Mouse (Mus musculus) gastrocnemius, postnatal 10 days (tissue): ENCODE measurements at regions not wholly inside any gene's neighbourhood (a gene's known extent, or its start where the extent isn't known, plus 50 kb on each side); places are given as distances from the start of the nearest gene placed in this dataset.

Source experiments
- DNase-seq: peaks from one replicate; pipeline ENCODE4 v3.0.0; 2021; ENCODE audit warnings: mixed read lengths

DNA sequence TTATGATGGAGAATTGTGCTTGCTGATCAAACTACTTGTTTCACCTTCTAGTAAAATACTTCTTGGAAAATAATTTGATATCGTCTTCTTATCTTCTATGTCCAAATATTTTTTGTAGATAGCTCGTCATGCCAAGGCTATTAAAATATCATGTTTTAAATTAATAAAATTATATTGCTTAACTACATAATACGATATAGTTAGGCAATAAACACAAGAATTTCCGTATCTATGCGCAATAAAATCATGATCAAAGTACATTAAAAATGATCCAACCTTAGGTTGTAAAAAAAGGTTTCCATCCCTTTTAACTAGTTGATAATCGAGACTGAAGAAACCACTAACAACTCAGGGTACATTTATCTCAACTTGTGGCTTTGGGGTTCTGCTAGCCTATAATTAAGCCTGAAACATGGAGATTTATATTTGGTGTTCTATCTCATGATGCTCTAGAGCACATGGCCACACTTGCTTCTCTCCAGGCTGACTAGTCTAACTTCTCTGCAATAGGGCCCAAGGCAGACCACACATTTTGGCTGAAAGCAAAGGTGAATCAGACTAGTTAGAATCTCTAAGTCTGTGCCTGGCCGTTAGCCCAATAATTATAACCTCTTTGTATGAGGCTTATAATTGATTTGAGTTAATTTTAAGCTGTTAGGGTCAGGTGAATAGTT lies 314.5 kb downstream of the Plod2 start:
- no peak for DNase-seq

DNA sequence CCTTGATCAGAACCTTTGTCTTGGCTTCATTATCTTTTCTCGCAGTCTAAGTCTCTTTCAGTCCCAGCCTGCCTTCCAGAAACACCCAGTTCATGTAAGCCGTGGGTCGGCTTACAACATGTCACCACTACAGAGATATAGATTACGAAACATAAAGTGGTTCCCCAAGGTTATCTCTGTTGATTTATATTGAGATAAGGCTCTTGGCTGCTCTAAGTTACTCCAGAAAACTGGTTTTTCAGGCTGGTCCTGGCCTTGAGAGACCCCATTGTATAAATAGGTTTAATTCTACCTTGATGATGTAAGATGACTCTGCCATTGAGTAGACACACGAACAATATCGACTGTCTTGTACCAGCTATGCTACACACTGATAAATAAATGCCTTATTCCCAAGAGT lies 323.8 kb downstream of the Plod2 start:
- no peak for DNase-seq

- peak; percentile 52 for DNase-seq
Measured at GRCm38 (mm10) chr9:92878589-92878988, 336.6 kb downstream of the Plod2 start.

DNA sequence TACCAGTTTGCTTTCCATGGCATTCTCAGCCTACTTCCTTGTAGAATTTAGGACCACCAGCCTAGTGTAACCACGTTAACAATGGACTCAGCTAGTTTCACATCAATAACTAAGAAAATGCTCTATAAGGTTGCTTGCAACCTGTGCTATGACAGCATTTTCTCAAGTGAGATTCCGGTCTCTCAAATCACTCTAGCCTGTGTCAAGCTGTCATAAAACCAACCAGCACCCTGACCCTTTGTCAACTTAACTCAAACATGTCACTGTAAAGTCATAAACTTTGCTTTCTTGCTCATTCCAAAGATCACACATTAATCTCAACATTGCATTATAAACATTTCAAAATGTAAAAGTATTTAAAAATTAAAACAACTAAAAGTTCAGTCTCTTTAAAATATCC lies 337.8 kb downstream of the Plod2 start:
- no peak for DNase-seq

DNA sequence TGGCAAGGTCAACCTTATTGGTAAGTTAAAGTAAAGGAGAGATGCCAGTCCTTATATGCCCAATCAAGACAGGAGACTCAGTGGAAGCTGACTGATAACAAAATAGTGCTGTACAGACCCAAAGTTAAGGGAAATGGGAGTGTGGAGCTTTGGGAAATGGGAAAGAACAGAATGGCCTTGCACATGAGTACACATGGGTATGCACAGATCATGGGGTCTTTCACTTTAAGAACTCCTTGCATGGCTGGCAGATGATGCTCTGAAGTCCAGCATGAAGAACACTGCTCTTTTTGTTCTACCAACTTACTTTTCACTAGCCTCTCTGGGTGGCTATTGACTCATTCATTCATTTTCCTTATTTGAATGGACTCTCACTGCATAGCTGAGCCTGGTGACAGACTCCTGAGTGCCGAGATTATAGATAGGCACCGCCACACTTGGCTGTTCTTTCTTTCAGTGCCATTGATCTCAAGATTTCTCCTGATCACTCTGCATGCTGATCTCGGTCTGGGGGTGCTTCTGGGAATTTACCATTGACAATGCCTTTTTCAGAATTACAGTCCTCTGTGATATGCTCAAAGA lies 340.3 kb downstream of the Plod2 start:
- no peak for DNase-seq

GRCm38 (mm10) chr9:92890063-92890462 lies 348.0 kb downstream of the Plod2 start:
- DNase-seq: no peak

GRCm38 (mm10) chr9:92899733-92900132 lies 357.7 kb downstream of the Plod2 start:
- no peak for DNase-seq

DNA sequence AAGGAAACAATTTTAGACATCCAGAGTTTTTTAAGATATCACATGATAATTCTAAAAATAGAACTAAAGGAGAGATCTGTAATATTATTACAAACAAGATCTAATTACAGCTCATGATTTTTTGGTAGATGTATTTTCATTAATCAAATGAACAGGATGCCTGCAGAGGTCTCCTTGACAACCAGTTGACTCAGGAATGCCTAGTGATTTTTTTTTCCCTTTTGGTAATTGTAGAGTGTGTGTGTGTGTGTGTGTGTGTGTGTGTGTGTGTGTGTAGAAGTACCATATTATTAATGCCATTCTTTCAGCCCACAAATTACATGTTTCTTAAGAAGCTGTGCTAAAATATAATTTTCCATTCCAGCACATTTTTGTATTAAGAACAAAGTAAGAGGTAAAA lies 365.1 kb downstream of the Plod2 start:
- DNase-seq: no peak

GRCm38 (mm10) chr9:92919396-92919795 lies 377.4 kb downstream of the Plod2 start:
- no peak for DNase-seq

GRCm38 (mm10) chr9:92930231-92930966 lies 388.4 kb downstream of the Plod2 start:
- no peak for DNase-seq

- no peak for DNase-seq
Measured at GRCm38 (mm10) chr9:92937802-92938201, 395.8 kb downstream of the Plod2 start.

DNA sequence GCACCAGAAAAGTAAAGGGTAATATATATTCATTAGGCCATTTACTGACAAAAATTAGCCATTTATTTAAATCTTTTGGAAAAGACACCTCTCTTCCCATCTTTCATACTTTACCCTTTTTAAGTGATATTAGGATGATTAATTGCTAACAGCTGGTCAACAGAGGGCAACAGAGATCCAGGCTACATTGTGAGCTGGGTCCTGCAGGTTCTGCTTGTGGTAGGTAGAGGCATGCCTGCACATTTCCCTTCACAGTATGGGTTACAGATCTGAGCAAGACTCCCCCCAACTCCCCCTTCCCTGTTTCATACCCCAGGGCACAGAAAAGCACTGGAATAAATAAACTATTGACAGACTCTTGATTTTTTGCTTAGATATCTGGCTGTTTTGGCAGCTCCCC lies 408.1 kb downstream of the Plod2 start:
- DNase-seq: no peak

DNA sequence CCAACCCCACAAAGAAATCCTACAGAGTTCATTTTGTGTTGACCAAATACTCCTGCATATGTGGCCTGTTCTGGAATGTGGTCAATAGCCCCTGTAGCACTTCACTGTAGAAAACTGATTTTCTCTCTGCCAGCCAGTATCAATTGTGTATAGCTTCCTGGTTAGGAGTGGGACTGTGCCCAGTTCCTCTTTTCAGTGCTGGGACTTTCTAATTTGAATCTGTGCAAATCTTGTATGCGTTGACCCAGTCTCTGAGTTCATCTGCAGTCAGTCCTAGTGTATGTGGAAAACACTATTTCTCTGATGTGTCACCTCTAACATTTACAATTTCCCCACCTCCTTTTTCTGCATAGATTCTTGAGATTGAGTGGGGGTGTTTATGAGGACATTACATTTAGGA lies 421.3 kb downstream of the Plod2 start:
- no peak for DNase-seq

DNA sequence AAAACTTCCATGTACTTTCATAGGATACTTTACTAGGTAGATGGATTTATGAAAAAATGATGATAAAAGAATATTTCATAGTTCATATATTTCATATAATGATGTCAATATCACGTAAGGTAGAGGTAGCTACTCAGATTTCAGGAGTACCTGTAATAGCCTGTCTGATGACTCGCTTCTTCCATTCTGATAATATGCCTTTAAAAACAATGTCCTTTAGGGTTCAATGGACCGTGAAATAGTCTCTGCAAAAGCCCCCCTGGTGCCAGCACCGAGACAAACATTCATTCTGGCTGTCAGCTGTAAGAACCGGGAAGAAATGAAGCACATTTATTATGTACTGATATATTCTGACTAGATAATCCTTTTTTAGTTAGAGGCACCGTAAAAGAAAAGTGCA lies 449.7 kb downstream of the Plod2 start:
- no peak for DNase-seq

DNA sequence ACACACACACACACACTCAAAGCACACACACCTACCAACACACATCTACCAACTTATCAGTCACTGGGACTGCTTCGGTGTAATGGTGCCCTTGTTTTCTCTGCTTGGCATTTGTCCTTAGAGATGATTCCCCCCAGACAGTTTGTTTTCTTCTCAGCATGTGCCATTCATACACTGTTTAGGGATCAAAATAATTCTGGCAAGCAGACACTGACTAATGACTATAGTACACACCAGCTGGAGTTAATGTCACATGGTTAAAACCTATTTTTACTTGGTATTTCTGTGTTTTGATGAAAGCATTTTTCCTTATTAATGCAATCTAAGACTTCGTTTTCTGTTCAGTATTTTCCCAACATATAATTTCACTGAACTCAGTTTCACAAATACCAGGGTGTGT lies 454.1 kb downstream of the Plod2 start:
- no peak for DNase-seq

DNA sequence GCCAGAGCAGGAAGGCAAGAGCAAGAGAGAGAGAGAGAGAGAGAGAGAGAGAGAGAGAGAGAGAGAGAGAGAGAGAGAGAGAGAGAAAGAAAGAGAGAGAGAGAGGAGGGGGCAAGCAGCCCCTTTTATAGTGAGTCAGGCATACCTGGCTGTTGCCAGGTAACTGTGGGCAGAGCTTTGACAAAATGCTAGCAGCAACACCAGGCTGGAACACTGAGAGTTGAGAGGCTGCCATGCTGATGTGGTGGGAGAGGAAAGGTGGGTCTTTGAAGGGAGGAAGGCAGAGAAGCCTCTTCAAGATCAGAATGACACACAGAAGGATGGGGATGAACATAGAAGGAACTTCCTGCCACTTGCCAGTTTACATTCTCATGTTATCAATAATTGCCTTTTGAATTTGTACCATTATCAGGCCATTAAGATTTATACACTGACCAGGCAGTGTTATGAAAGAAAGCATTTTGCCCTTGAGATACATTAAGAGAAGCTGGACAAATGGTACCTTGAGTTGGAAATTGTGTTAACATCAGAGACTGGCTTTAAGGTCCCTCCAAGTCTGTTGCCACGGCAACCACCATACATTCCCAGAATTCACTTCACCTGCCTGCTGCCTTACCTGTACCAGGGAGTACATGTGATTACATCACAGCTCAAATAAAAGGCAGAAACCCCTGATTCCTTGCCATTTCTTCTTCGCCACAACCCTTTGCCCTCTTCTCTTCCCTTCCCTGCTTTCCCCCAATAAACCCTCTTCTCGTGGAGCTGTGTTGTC lies 463.3 kb downstream of the Plod2 start:
- no peak for DNase-seq

DNA sequence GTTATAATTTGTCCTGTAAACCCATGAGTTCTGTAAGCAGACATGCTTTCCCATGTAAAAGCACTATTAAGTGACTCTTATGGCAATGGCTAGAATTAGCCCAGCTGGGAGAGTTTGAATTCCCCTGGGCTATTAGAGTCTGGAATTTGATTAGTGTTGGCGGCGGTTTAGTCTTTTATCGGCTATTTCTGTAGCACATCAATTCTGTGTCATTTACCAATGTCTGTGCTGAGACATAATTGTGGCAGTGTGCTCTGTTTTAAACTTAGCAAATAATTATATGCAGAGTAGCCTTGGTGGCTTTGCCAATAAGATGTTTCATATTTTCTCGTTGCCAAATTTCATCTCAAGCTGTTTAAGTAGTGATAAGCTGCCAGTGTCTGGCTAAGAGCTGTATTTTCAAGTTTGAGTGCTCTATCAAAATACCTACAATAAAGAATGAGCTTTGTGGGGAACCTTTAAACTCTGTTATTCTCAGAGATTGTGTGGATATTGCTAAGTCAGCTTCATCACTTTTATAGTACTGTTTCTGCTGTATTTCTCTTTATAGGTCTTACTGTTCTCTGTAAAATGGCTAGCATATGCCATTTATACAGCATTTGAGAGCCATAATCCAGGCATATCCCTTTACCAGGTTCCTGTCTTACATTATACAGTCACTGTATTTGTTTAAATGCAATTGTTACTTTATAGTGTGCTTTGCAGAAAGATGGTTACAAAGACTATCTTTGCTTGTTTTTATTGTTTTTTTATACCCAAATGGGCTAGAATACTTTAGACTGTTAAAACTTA lies 466.7 kb downstream of the Plod2 start:
- no peak for DNase-seq

DNA sequence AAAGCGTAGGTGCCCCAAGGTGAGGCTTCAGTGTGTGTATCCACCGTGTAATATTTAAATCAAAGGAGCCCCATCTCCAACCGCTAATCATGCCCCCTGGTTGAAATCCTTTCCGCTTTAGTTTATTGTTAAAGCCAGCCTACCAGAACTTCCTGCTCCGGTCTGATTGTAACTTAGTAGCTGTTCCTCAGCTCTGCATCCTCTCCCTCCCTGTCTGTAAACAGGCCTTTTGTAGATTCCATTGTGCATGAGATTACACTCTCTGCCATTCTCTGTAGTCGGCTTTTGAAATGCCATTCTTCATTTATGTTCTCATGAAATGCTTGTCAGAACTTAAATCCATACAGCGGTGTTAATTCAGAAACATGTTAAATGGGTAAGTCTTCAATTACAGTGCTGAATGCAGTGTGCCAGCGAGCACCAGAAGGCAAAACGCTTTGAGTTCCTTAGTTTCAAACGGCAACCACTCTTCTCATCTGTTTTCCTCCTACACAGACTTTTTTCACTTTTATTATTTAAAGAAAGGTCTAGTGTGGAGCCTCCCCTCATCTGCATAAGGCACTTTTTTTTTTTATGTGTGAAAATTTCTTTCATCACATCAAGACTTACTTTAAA lies 502.4 kb downstream of the Plod2 start:
- no peak for DNase-seq

DNA sequence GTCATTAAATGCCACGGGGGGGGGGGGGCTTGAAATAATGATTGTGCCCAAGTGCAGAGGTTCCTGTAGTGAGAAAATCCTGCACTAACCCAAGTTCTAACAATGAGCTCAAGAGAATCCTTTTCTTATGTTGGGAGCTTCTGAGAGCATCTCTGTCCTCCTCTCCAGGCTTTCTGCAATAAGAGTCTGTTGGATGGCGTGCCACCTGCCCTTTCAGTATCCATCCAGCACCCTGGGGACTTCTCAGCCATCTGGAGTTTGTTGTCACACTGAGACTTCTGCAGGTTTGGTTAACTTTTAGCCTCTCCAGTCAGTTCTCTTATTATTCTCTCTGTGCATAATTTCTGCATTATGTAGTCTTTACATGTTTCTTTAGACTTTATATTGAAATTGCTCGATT lies 530.1 kb downstream of the Plod2 start:
- no peak for DNase-seq

- DNase-seq: no peak
Measured at GRCm38 (mm10) chr9:93083114-93083513, 541.1 kb downstream of the Plod2 start.

DNA sequence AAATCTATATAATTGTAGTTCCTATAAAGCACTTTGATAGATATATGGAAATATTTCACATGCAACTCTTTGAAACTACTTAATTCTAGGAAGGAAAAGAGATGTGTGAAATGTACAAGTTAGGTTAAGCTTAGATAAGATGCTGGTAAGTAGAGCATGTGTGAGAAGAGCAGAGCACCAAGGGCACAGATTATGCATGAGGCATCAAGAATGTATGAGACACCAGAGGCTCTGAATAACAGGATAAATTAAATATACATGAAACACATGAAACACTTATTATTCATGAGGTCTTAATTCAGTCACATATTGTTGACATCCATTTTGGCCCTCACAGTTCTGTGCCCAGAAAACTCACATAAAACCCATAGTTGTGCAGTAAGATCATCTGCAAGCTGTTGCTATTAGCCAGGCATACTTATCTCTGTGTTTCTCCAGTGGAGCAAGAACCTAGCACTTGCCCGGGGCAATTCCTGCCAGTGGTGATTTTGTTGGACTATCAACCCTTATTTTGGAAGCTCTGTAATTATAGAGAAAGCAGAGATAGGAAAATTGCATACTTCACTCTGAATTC lies 556.1 kb downstream of the Plod2 start:
- DNase-seq: no peak
